In the genomic region with DNA sequence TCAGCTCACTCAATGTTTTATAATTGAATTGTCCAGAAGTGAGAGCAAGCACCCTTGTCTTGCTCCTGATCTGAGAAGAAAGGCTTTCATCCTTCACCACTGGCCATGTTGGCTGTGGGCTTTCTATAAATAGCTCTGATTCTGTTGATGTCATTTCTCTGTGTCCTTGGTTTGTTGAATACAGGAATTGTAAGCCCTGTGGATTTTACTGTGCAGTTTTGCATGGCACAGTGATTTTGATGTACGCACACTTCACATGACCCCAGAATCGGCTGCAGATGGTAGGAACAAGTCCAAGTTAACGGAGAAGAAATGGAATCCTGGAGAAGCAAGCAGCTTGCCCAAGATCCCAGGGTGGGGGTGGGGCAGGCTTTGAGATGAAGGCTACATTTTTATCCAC, we compare ENCODE assay signal across 28 mouse cellular contexts.
A peak's percentile ranks its signal among the peaks of the same experiment; 100 is the strongest.
DNase-seq lines count a peak whose midpoint lies in the region; ATAC-seq and TF ChIP-seq lines count a peak whose summit lies in the region.
"Had no signal": no experiment of that assay in that cellular context is flagged by ENCODE, and none has a peak within 500 bp of the region (broad histone marks: within the 10 kb centered on the region; RNA-seq: fewer than 3 reads in every experiment).

No protein-coding gene starts in this region.

- H3K9ac ChIP-seq in hindbrain, postnatal 0 days (replicated peaks; ENCODE audit: low read length) = no peak overlapping the region
- H3K9ac ChIP-seq in neural tube, embryonic 13.5 days = no peak overlapping the region
- H3K9ac ChIP-seq: embryonic facial prominence, embryonic 15.5 days; forebrain, embryonic 15.5 days; heart, embryonic 15.5 days; hindbrain, embryonic 15.5 days had no signal

- DNase-seq in cerebellum, postnatal 10 days = peak; percentile 31 to 35
- DNase-seq in cerebellum, adult 2 months = no peak
- DNase-seq in hindbrain, postnatal 0 days (ENCODE audit: low spot score) = peak; percentile 32
- DNase-seq in hindbrain, embryonic 10.5 days (ENCODE audit: low spot score) = no peak
- DNase-seq in neural tube, embryonic 10.5 days (ENCODE audit: extremely low spot score, low spot score) = no peak
- DNase-seq in brain, adult 2 months (ENCODE audit: low read depth, low spot score) = peak; percentile 27
- DNase-seq in adipocyte (ENCODE audit: low spot score) = no peak
- DNase-seq: adrenal gland, adult 2 months; adrenal gland, postnatal 25 days; B cell, adult 2 months; cerebellum, adult 11 months; cerebellum, adult 9-10 months; cerebellum, postnatal 36 days; gastrocnemius, postnatal 10 days; heart, adult 18-20 months; heart, postnatal 14 days had no signal

- no peaks in the 10 kb centered on the region; the same call in 1 of the 2 replicates for H3K4me1 ChIP-seq in cerebellum, adult 2 months (ENCODE audit: control insufficient read depth, insufficient read depth, low read length)
- H3K4me1 ChIP-seq in hindbrain, postnatal 0 days (ENCODE audit: insufficient read depth, low read length) = peaks cover 8% of the 10 kb centered on the region; the same call in 1 of the 2 replicates
- peaks cover 36% of the 10 kb centered on the region for H3K4me1 ChIP-seq in hindbrain, embryonic 10.5 days (replicated peaks)
- peaks cover 18% of the 10 kb centered on the region; the same call in 1 of the 2 replicates for H3K4me1 ChIP-seq in neural tube, embryonic 13.5 days (replicated peaks)
- H3K4me1 ChIP-seq: forebrain, embryonic 15.5 days had no signal

- H3K36me3 ChIP-seq in hindbrain, postnatal 0 days (ENCODE audit: insufficient read depth, low read length) = no peaks in the 10 kb centered on the region
- H3K36me3 ChIP-seq in hindbrain, embryonic 10.5 days = no peaks in the 10 kb centered on the region
- H3K36me3 ChIP-seq in neural tube, embryonic 13.5 days = no peaks in the 10 kb centered on the region
- H3K36me3 ChIP-seq: embryonic facial prominence, embryonic 15.5 days; forebrain, embryonic 10.5 days; forebrain, embryonic 15.5 days; G1E; heart, embryonic 10.5 days; heart, embryonic 15.5 days; hindbrain, embryonic 15.5 days had no signal

- H3K4me3 ChIP-seq in cerebellum, adult 2 months (replicated peaks; ENCODE audit: insufficient read depth, low read depth, low read length) = no peak overlapping the region
- no peak overlapping the region for H3K4me3 ChIP-seq in hindbrain, postnatal 0 days (ENCODE audit: low read length)
- H3K4me3 ChIP-seq in hindbrain, embryonic 10.5 days = no peak overlapping the region
- H3K4me3 ChIP-seq in neural tube, embryonic 13.5 days = no peak overlapping the region
- H3K4me3 ChIP-seq: embryonic facial prominence, embryonic 15.5 days; erythroblast, embryonic 14.5 days; forebrain, embryonic 10.5 days; forebrain, embryonic 15.5 days; heart, embryonic 10.5 days; heart, embryonic 15.5 days; hindbrain, embryonic 15.5 days had no signal

- WGBS in cerebellum, adult 2 months = 33% methylated on average over 3 of the region's 3 CpGs
- 45% methylated on average over 3 of the region's 3 CpGs for WGBS in hindbrain, postnatal 0 days
- WGBS in hindbrain, embryonic 10.5 days = 90% methylated on average over 3 of the region's 3 CpGs
- 65% methylated on average over 3 of the region's 3 CpGs for WGBS in neural tube, embryonic 13.5 days

- H3K27ac ChIP-seq in cerebellum, adult 2 months (ENCODE audit: insufficient read depth, low read length) = no peak overlapping the region
- H3K27ac ChIP-seq in hindbrain, postnatal 0 days = no peak overlapping the region
- no peak overlapping the region for H3K27ac ChIP-seq in hindbrain, embryonic 10.5 days
- 0 out of 2 replicates have a peak overlapping the region, but pooled peaks have one; percentile 4 for H3K27ac ChIP-seq in neural tube, embryonic 13.5 days (replicated peaks)
- H3K27ac ChIP-seq: embryonic facial prominence, embryonic 15.5 days; forebrain, embryonic 10.5 days; forebrain, embryonic 15.5 days; heart, embryonic 10.5 days; heart, embryonic 15.5 days; hindbrain, embryonic 15.5 days had no signal

- 0 out of 2 replicates have a peak, but pooled peaks cover 6% of the 10 kb centered on the region for H3K9me3 ChIP-seq in hindbrain, postnatal 0 days (ENCODE audit: low read length)
- 0 out of 2 replicates have a peak, but pooled peaks cover 4% of the 10 kb centered on the region for H3K9me3 ChIP-seq in hindbrain, embryonic 10.5 days
- H3K9me3 ChIP-seq in neural tube, embryonic 13.5 days = no peaks in the 10 kb centered on the region
- H3K9me3 ChIP-seq: forebrain, embryonic 15.5 days; heart, embryonic 15.5 days; hindbrain, embryonic 15.5 days had no signal

- TF ChIP-seq POLR2A in cerebellum, adult 2 months (IDR thresholded peaks at IDR 0.05; ENCODE audit: borderline replicate concordance, insufficient read depth, low read length) = no peak

- H3K4me2 ChIP-seq in hindbrain, postnatal 0 days (ENCODE audit: low read depth, low read length) = no peak overlapping the region
- no peak overlapping the region for H3K4me2 ChIP-seq in neural tube, embryonic 13.5 days
- H3K4me2 ChIP-seq: embryonic facial prominence, embryonic 15.5 days; forebrain, embryonic 15.5 days; heart, embryonic 15.5 days; hindbrain, embryonic 15.5 days had no signal

- H3K27me3 ChIP-seq in cerebellum, adult 2 months (ENCODE audit: control insufficient read depth, insufficient read depth, low read length) = no peaks in the 10 kb centered on the region
- no peaks in the 10 kb centered on the region for H3K27me3 ChIP-seq in hindbrain, postnatal 0 days (ENCODE audit: insufficient read depth, low read length)
- no peaks in the 10 kb centered on the region for H3K27me3 ChIP-seq in hindbrain, embryonic 10.5 days (ENCODE audit: insufficient read depth, poor library complexity, severe bottlenecking)
- no peaks in the 10 kb centered on the region for H3K27me3 ChIP-seq in neural tube, embryonic 13.5 days
- H3K27me3 ChIP-seq: embryonic facial prominence, embryonic 15.5 days; forebrain, embryonic 15.5 days; heart, embryonic 15.5 days; hindbrain, embryonic 15.5 days had no signal

- TF ChIP-seq CTCF in cerebellum, adult 2 months (IDR thresholded peaks at IDR 0.05; ENCODE audit: borderline replicate concordance, insufficient read depth, low read depth, low read length) = no peak
- TF ChIP-seq CTCF in hindbrain, postnatal 0 days (IDR thresholded peaks at IDR 0.05; ENCODE audit: low read depth) = no peak

- ATAC-seq in hindbrain, postnatal 0 days = no peak
- ATAC-seq in neural tube, embryonic 13.5 days (ENCODE audit: low read depth) = no peak
- ATAC-seq: activated CD4-positive, CD25-positive, alpha-beta regulatory T cell, adult 4 months; CD4-positive, CD25-positive, alpha-beta regulatory T cell, adult 4 months; forebrain, embryonic 15.5 days; inflammation-experienced regulatory T-cells, adult 6 months had no signal

Comparison
In these comparisons a context has a peak if more than half of its experiments do, and no peak if none do; other contexts are left out.
1. DNase-seq: peak in cerebellum, postnatal 10 days (2 of 2), hindbrain, postnatal 0 days (single experiment) and brain, adult 2 months (single experiment); none in cerebellum, adult 2 months (0 of 2), hindbrain, embryonic 10.5 days (single experiment), neural tube, embryonic 10.5 days (single experiment) and adipocyte (single experiment).